Mouse (Mus musculus) Muller cell, postnatal 12 days (primary cell): ENCODE results near the gene Rnf145.

Experiments
- DNase-seq: peaks from one replicate; pipeline ENCODE4 v3.0.0-alpha.2; 2015; ENCODE audit errors: inconsistent ontology term

The Rnf145 gene

DNA sequence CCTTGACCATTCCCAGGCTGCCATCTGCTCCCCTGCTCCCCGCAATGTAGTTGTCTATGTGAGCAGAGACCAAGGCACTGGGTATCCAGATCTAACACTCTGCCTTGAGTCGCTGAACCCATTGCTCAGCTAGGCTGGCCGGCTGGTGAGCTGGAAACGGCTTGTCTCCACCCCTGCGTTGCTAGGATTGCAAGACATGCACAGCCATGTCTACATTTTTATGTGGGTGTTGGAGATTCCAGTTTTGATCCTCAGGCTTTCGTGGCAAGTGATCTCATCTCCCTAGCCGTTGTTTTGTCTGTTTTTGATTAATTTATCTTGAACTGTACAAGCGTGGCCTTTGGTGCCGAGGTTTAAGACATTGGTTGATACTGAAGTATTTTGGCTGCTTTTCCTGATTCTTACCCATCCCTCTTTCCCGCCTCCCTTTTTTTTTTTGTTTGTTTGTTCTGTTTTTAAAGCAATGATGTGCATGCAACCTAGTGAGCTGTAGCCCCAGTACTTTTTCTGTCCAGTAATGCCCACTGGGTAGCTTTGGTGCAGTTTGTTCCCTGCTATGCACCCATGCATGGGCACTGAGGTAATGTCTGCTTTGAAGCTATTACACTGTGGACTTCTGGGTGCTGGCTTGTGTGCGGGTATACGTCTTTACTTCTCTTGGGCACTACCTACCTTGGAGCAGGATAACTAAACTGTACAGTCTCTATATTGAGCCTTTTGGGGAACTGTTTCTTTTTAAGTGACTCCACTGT is 16.4 kb downstream of the Rnf145 start:
- DNase-seq, result no peak

GRCm38 (mm10) chr11:44537403-44537802 is 18.6 kb downstream of the Rnf145 start:
- no peak for DNase-seq

- peak; percentile 58 for DNase-seq
Measured at GRCm38 (mm10) chr11:44538101-44538500, 19.3 kb downstream of the Rnf145 start.

DNA sequence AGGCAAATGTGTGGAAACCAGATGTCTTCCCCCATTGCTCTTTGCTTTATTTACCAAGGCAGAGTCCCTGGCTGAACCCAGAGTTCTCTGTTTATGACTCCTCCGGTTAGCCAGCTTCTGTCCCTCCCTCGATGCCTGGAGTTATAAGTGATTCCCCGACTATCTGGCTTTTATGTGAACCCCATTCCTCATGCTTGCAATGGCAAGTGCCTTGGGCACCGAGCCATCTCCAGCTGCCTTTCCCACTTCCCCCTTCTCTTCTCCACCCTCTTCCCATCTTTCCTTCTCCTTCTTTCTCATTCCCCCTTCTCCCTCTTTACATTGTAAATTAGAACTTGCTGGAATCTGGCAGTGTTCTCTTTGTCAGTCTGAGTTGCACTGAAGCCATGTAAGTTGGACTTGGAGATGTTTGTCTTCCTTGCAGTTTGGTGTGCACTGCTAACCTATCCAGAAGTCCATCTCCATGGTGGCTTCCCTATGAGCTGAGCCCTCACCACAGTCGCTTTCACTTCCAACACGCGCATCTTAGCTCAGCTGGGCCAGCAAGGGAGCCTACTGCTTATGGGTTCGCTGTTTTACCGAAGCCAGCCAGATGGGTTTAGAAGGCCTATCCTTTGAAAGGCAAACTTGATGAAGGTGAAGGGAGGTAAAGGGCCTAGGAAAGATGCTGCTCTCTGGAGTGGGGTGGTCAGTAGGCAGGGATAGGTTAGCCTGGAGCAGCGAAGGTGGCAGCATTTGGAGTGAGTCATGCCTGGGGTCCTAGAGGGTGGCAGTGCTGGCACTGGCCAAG is 19.9 kb downstream of the Rnf145 start:
- no peak for DNase-seq

DNA sequence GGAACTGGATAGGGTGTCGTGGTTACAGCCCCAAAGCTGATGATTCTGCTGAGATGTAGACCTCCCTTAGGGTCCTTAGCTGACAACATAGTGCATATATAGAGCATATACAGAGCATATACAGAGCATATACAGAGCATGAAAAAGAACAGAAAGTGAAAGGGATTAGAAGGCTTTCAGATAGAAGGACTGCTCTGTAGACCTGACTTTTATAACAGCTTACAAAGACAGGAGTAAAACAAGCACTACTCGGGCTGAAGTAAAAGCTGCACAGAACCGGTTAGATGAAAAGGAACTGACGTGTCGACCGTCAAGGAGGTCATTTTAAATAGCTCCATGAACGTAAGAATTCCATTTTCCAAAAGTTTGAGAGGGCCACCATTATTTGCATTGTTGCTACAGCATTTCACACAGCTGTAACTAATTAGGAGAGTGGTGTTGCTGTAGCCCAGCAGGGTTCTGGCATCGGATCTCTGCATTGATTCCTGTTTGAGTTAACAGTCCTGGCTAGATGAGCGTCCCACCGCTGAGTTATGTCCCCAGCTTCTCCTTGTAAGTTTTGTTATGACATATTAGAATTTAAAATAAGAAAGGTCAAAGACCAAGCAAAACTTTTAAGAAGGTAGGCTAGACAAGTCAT is 20.6 kb downstream of the Rnf145 start:
- DNase-seq, result peak; percentile 70

DNA sequence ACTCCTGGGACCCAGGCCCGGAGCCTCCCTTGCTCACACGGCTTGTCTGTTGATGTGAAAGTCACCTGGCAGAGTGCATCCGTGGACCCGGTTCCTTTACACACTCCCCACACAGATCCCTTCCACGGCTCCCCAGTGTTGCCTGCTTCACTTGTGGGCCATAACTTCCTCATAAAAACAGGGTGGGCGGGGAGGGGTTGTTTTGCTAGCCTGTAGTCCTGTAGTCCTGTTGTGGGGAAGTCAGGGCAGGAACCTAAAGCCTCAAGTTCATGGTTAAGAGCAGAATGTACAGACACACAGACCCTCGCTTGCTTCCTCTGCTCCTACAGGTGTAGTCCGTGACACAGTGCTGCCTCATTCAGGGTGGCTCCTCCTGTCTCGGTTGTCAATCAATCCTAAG is 21.5 kb downstream of the Rnf145 start:
- DNase-seq, result no peak

- DNase-seq, result no peak
Measured at GRCm38 (mm10) chr11:44541280-44541679, 22.5 kb downstream of the Rnf145 start.

DNA sequence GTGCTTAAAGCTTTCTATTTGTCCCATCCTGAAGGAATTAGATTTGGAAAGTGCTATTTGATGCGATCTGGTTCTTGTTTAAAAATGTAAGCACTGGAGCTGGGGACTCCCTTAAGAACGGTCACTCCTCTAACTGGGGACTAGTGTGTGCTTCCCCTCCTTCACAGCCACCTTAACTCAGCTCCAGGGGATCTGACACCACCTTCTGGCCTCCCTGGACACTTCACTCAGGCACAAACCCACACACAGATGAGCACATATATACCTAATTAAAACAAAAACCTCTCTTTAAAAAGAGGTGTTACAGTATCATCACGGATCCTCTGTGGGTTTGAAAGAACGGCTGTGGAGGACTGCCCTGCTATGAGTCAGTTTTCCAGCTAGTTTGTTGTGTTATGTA is 23.0 kb downstream of the Rnf145 start:
- no peak for DNase-seq

DNA sequence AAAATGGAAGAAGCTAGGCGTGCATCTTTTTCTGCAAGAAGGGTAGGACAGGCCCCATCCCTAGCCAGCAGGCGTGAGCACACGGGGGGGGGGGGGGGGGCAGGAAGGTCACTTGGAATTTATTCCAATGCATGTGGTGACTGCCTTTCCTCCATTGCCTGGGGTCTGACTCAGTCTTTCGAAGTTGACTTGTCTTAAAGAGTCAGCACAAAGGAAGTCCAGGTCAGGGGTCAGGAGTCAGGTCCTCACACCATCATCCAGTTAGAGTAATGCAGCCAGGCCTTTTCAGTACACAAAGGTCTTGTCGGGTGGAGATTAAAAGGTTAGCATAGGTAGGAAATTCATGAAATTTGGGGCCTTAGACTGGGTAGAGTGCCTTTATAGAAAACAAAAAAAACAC is 24.8 kb downstream of the Rnf145 start:
- no peak for DNase-seq

DNA sequence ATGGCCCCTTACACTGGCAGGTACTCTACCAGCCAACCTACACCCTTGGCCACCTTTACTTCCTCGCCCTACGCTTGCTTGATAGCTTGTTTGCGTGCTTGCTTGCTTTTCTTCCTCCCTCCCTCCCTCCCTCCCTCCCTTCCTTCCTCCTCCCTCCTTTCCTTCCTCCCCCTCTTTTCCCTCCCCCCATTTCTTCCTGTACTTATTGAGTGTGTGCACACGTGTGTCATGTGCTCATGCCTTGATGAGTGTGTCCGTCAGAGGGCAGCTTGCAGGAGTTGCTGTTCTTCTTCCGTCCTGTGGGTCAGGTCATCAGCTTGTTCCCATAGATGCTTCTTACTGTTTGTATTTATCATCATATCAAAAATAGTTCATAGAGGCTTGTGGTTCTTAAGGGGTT is 25.2 kb downstream of the Rnf145 start:
- DNase-seq, result no peak

GRCm38 (mm10) chr11:44545181-44545580 is 26.4 kb downstream of the Rnf145 start:
- DNase-seq, result no peak

DNA sequence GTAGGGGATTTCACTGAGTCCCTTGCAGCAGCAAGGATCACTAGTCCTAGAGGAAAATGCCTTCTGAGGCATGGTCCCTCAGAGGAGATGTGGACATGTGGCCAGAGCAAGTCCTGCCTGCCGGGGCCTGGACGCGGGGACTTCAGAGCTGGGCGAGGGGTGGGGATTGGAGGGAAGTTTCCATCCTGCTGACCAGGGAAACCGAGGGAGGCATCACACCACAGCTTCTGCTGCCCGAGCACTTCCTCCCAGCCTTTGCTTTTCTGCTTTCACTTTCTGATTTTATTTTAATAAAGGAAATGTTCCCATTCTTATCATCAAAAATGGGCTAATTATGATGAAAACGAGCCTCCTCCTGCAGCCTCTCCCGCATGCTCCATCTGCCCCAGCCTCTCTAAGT is 27.5 kb downstream of the Rnf145 start:
- DNase-seq, result no peak

GRCm38 (mm10) chr11:44547651-44548196 is 29.0 kb downstream of the Rnf145 start:
- no peak for DNase-seq

GRCm38 (mm10) chr11:44548816-44549215 is 30.1 kb downstream of the Rnf145 start:
- no peak for DNase-seq

DNA sequence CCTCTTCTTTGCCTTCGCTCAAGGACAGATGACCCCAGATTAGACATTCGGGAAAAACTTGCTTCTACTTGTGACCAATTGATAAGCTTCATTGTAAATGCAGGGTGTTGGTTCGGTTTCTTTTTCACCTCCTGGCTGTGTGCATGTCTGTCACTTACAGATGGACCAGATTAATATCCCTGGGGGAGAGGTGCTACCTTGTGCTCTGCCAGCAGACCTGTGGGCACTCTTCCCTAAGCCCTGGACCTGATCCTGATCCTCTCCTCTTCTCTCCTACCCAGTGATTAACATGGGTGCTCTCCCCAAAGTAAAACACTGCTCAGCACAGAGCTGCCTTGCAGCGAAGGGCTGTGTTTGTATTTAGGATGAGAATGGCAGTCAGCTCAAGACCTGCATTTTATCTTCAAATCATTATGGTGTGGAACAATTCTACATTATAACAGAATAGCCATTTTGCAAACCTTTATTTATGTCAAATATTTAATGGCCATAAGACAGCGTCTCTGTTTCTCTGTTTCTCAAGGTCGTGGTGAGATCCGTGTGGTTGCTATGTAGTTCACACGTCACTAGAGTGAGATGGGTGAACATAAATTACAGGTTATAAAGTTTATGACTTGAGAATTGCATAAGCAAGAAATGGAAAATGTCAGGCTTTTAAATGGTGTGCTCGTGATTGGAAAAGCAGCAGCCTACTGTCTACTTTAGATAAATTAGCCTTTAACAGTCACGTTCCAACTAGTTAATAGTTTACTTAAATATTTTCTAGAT is 30.9 kb downstream of the Rnf145 start:
- no peak for DNase-seq

GRCm38 (mm10) chr11:44550996-44551395 is 32.2 kb downstream of the Rnf145 start:
- no peak for DNase-seq

DNA sequence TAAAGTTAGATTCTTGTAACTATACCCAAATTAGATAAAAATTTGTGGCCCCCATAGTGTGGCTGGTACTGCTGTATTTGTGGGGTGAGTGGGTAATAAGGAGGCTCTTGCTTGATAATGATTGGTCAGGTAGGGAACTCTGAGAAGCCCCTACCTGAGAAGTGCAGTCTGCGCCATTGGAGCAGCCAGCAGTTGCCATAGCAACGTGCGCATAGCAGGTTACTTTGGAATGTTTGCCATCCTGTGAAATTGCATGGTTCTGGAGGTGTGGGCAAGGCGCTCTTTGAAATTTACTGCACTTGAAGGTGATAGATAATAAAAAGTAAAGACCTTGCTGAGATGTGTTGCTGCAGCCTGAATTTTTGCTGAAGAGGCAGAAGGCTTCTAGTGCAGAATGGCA is 35.6 kb downstream of the Rnf145 start:
- DNase-seq, result no peak

- no peak for DNase-seq
Measured at GRCm38 (mm10) chr11:44558521-44558920, 39.8 kb downstream of the Rnf145 start.

- DNase-seq, result no peak
Measured at GRCm38 (mm10) chr11:44559466-44559865, 40.7 kb downstream of the Rnf145 start.

- no peak for DNase-seq
Measured at GRCm38 (mm10) chr11:44560396-44560795, 41.6 kb downstream of the Rnf145 start.

DNA sequence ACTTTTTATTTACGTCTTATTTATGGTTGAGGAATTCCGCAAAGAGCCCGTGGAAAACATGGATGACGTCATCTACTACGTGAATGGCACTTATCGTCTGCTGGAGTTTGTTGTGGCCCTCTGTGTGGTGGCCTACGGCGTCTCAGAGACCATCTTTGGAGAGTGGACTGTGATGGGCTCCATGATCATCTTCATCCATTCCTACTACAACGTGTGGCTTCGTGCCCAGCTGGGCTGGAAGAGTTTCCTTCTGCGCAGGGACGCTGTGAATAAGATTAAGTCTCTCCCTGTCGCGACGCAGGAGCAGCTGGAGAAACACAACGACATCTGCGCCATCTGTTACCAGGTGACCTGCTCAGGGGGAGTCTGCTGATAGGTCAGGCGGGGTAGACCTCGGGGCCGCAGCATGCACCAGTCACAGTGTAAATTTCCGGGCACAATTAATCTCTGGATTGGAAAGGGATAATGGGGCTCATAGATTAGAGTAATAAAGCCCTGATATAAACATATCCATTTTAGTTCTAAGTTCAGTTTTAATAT is 42.8 kb downstream of the Rnf145 start:
- DNase-seq, result no peak
